Mouse (Mus musculus): ENCODE measurements at regions not wholly inside any gene's neighbourhood (a gene's known extent, or its start where the extent isn't known, plus 50 kb on each side); places are given as distances from the start of the nearest gene placed in this dataset.

GRCm38 (mm10) chr19:60148313-60148965 lies 78.1 kb downstream of the Fam204a start:
- no peak for DNase-seq (ENCODE audit: low spot score in 2 of 2)

GRCm38 (mm10) chr19:60146451-60147190 lies 79.9 kb downstream of the Fam204a start:
- DNase-seq (ENCODE audit: low spot score in 2 of 2), result no peak

GRCm38 (mm10) chr19:60145242-60145641 lies 81.3 kb downstream of the Fam204a start:
- no peak for DNase-seq (ENCODE audit: low spot score in 2 of 2)

DNA sequence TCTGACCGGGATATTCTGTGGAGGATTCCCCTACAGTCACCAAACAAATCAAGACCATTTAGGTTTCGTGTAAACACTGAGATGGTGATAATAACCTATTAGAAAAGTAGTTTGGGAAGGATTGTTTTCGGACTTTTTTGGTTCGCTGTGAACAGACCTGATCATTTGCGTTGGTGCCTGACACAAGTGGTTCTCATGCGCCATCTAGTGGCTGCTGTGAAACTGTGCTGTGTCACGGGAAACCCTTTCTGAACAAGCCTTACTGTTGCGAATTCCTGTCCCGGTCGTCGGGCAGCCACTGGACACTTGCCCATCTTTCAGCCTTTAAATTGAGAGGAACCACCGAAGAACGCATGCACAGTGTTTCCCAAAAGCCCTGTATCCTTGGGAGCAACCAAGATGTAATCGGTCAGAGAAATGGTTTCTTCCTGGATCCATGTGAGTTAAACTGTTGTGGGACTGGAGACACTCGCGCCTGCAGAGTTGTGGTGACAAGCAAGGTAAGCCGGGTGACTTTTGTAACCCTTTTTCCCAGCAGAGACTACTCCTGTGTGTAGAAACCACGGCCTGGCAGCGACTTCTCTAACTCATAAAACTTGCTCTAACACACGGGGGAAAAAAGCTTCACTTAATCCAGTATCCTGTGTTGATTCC lies 82.0 kb downstream of the Fam204a start:
- DNase-seq (ENCODE audit: low spot score in 2 of 2), result peak; percentile 19 to 60

DNA sequence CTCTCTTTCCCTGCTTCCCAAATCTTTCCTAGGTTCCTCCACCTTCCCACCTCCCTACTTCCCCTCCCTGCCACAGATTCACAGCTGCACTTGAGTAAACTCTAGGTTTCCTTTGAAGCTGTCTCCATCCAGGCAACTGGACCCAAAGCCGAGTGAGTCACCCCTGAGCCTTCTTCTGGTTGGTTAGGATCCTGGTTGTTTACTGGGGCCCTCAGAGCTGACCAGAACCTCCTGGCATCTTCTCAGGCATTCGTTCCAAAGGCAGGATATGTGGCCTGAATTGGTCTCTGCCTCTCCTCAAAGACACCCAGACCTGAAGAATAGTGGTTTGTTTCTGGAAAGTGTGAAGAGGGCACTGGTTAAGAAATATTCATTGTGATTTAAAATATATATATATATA lies 87.6 kb downstream of the Fam204a start:
- DNase-seq (ENCODE audit: low spot score in 2 of 2), result no peak

GRCm38 (mm10) chr19:60136491-60136890 lies 90.0 kb downstream of the Fam204a start:
- DNase-seq (ENCODE audit: low spot score in 2 of 2), result no peak

GRCm38 (mm10) chr19:60134447-60135328 lies 91.8 kb downstream of the Fam204a start:
- DNase-seq (ENCODE audit: low spot score in 2 of 2), result no peak

GRCm38 (mm10) chr19:60129635-60130034 lies 96.9 kb downstream of the Fam204a start:
- DNase-seq (ENCODE audit: low spot score in 2 of 2), result no peak

- no peak for DNase-seq (ENCODE audit: low spot score in 2 of 2)
These were observed 101.9 kb downstream of the Fam204a start for GRCm38 (mm10) chr19:60124638-60125037.

DNA sequence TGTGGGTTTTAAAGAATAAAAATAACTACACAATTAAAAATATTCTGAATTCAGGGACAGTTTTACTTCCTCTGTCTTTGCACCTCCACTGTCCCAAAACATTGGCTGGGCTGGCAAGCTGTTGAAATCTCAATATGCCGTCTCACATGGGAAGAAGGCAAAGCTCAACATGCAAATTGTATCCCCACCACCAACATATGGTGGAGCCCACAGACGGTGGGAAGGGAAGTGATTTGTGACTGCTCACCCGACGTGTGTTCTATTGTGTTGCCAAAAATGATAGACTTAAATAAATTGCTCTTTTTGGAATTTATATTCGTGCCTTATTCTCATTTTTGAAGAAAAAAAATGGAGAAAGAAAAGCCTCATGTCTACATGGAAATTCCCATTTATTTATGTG lies 105.6 kb downstream of the Fam204a start:
- DNase-seq (ENCODE audit: low spot score in 2 of 2), result no peak

DNA sequence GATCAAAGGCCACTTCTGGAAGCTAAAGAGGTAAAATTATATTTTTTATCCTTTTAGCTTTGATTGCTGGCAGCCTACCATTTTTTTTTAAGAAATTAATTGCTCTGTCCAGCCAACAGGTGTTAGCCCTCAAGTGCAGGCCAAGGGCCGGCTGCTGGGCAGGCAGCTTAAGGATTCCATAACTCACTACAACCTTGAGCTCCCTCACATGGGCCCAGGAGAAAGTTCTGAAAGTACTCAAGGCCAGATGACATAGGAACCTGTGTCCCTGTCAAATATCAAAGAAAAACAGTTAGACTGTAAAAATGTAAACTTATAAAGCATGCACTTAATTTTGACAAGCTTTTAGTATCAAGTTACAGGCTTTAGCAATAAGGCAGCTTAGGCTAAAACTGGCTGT lies 107.5 kb downstream of the Fam204a start:
- no peak for DNase-seq (ENCODE audit: low spot score in 2 of 2)

DNA sequence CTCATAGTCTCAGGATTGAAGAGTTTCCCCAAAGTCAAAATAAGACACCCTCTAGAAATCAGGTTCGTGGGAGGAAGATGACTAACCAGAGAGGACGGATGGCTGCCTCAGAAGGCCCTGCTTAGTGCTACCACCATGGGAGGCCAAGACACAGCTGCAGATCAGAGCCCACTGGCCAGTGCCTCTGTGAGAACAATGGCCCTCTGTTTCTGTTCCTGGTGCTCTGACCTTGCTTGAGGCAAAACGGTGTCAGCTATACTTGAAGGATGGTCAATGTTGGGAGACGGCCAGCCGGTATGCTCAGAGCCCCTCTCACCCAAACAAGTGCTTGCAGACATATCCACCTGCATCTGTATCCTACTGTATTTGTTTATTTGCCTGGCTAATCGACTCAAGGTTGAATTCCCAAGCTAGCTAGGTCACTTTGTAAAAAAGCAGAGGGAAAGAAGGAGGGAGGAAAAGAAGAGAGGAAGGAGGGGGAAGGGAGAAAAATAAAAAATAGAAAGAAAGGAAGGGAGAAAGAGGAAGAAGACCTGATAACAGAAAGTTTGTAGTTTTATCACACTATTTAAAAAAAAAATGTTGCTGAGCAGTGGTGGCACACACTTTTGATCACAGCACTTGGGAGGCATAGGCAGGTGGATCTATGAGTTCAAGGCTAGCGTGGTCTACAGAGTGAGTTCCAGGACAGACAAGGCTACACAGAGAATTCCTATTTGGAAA lies 112.7 kb downstream of the Fam204a start:
- no peak for DNase-seq (ENCODE audit: low spot score in 2 of 2)

DNA sequence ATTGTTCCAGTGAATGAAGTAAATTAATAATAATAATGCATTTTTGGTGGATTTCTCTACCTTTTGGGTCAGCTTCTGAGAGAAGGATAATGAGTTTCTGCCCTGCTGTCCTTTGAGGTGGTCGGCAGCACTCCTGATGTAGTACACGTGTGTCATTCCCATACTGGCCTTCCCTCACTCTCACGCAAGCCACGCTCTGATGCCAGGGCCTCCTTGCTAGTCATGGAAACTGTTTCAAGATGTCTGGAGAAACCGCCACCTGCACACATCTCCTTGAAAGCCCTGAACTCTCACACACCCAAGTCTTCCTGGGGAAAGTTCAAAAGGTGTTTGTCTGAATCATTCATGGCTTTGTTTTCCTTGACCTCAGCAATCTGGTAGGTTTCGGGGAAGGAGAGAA lies 116.2 kb downstream of the Fam204a start:
- DNase-seq (ENCODE audit: low spot score in 2 of 2), result no peak

DNA sequence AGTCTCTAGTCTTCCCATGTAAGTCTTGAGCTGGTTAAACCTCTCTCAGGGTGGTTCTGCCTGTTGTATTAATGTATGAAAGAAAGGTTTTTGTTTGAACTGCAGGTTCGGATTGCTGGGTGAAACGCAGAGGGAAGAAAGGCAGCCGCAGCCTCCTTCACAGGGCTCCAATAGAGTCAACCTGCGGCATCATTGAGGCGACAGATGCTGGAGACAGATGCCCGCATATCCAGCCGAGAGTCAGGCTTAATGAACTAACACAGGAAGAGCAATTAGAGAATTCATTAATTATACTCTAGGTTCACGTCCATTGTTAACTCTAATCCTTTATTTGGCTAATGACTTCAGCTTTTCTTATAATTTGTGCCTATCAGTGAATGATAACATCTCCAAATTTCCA lies 117.0 kb downstream of the Fam204a start:
- no peak for DNase-seq (ENCODE audit: low spot score in 2 of 2)

DNA sequence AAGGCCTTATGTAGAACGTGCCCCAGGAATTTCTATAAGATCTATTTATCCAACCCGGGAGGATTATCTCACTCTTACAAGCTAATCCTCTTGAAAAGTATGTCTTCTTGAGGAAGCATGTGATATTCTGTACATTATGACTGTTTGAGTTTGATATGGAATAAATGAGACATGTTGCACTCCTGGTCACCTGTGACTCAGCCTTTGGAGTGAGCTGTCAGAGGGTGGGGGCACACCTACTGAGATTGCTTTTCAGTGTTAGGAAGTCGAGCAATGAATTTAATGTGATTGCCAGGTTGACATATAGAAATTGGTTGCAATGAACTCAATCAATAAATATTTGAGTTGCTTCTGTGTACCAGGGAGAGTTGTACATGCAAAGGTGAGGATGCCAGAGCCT lies 128.6 kb downstream of the Fam204a start:
- DNase-seq (ENCODE audit: low spot score in 2 of 2), result no peak

DNA sequence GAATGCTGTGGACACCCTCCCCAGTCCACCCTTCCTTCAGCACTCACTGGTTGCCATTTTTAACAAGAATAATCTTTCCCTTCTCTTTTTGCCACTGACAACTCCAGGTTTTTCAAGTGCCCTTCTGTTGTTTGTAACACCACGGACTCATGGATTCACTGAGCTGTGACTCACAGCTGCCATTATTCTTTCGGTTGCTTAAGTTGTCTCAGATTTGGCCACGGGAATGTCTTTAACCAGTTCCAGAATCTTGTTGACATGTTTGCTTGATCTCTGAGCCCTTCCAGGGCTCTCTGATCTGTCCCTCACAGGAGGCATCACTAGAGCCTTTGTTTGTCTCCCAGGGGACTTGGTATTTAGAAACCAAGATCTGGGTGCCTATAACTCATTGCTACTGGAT lies 131.5 kb upstream of the Rab11fip2 start:
- DNase-seq (ENCODE audit: low spot score in 2 of 2), result no peak

GRCm38 (mm10) chr19:60073328-60073727 lies 129.9 kb upstream of the Rab11fip2 start:
- no peak for DNase-seq (ENCODE audit: low spot score in 2 of 2)

DNA sequence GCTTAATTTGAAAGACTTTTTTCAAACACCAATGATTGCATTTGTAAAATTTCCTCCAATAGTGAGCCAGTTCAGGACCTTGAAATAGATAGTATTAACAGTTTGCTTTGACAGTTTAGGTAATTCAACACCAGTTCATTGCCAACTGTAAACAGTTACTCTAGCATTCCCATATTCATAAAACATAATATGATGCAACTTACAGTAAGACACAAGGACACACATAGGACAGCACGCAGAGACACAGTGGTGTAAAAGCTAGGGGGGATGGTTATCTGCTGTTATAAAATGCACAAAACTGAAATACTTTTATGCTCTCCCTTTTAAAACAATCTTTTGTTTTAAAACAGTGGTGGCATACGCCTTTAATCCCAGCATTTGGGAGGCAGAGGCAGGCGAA lies 122.7 kb upstream of the Rab11fip2 start:
- DNase-seq (ENCODE audit: low spot score in 2 of 2), result no peak

DNA sequence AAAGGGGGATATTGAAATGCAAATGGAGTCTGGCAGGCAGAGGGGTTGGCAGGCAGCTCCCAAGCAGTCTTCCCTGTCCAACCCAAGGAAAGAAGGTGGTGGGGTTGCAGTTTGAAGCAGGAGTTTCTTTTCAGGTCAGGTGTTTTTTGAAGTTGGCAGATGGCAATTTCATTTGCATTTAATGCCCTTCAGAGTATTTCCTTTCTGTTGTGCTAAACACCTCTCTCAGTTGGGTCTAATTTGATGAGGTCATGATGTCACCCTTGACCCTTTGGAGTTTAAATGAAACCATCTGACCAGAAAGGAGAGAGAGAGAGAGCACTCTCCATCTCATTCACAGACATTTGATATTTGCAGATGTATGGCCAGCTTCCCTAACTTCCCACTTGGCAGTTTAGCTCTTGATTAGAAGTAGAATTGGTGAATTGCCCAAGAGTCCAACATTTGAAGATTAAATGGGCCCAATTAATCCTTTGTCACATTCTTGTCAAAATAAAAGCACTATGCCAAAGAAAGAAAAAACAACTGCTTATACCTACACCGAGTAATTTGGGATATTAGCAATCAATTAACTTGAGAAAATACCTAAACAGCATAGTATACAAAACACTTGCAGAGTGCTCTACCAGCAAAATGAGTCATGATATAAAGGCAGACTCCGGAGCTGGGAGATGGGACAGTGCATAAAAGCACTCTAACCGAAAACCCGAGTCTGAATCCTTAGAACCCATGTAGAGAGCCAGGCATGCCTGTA lies 111.8 kb upstream of the Rab11fip2 start:
- DNase-seq (ENCODE audit: low spot score in 2 of 2), result no peak

DNA sequence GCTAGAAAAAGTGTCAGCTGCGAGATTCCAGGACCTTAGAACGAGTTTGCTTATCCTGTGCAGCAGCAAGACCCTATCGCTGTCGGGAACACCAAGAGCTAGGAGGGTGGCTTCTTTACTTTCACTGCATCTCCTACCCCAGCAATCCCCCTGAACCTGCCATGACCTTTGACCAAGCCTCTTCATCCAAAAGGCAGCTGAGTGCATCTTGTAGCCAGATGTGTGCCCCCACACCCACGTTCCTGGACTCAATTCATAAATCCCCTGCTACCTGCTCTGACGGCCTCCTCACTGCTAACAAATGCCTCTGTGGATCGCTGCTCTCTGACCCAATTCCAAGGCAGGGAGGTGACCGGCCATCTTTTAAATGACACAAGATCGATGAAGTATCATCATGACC lies 107.7 kb upstream of the Rab11fip2 start:
- no peak for DNase-seq (ENCODE audit: low spot score in 2 of 2)

DNA sequence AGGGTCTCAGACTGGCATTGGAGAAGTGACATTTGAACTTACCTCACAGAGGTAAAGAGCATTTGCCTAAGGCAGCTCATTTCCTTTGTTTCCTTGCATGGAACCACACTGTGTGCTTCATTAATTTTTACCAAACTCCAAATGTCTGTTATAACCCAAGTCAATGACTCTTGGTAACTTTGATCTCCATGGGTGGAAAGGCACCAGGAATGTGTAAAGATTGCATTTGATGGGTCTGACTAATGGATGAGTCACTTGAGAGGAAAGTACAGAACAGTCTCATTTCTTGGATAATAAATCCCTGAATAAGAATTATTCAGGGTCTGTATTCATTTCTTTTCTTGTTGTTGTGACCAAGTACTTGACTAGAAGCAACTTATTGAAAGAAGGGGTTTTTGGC lies 97.3 kb upstream of the Rab11fip2 start:
- no peak for DNase-seq (ENCODE audit: low spot score in 2 of 2)
